Mouse (Mus musculus) heart, postnatal 0 days (tissue): ENCODE results near the gene Slfn9. TPM values are rescaled to one million over a fixed set of nuclear protein-coding genes. Genes with fewer than 3 reads are reported as not detected.
"Not testable (repeated sequence)": the region's sequence is repeated elsewhere in the genome, so short reads cannot be mapped to it uniquely, and the experiment has no call there.

Source experiments
- ATAC-seq: fragments of 200-750 bp; cut with Nextera tagmentation; 2 replicates; pipeline ENCODE4 v1.8.0; 2017; ENCODE audit warnings: low read depth, moderate number of reproducible peaks, moderate library complexity; ENCODE audit not compliant: insufficient read depth
- DNase-seq: peaks from one replicate; pipeline ENCODE4 v3.0.0-alpha.2; 2016; ENCODE audit warnings: low spot score
- H3K27ac ChIP-seq: fragments of 300-500 bp; sonication (generic); 2 replicates; pipeline ENCODE4 v1.5.1; 2014; ENCODE audit warnings: low read depth, mild to moderate bottlenecking
- H3K27me3 ChIP-seq: fragments of 300-500 bp; sonication (generic); 2 replicates; pipeline ENCODE4 v1.6.1; 2014; ENCODE audit warnings: low read length, mixed read lengths; ENCODE audit not compliant: control insufficient read depth, insufficient read depth
- H3K36me3 ChIP-seq: fragments of 300-500 bp; sonication (generic); replicated peaks from 2 replicates; pipeline ENCODE4 v1.6.1; 2014; ENCODE audit warnings: low read length, mixed read lengths; ENCODE audit not compliant: control insufficient read depth, insufficient read depth
- H3K4me1 ChIP-seq: fragments of 300-500 bp; sonication (generic); 2 replicates; pipeline ENCODE4 v1.6.1; 2014; ENCODE audit warnings: antibody characterized with exemption; ENCODE audit not compliant: control insufficient read depth, insufficient read depth
- H3K4me2 ChIP-seq: fragments of 300-500 bp; sonication (generic); 2 replicates; pipeline ENCODE4 v1.6.1; 2014; ENCODE audit warnings: low read depth, mild to moderate bottlenecking, low read length, moderate library complexity
- H3K4me3 ChIP-seq: fragments of 300-500 bp; sonication (generic); 2 replicates; pipeline ENCODE4 v1.5.1; 2014; ENCODE audit warnings: low read depth, low read length
- H3K9ac ChIP-seq: fragments of 300-500 bp; sonication (generic); replicated peaks from 2 replicates; pipeline ENCODE4 v1.6.1; 2014; ENCODE audit warnings: low read depth, low read length, mixed read lengths
- H3K9me3 ChIP-seq: fragments of 300-500 bp; sonication (generic); replicated peaks from 2 replicates; pipeline ENCODE4 v1.6.1; 2016; ENCODE audit warnings: low read length; ENCODE audit not compliant: control insufficient read depth
- CTCF ChIP-seq: IDR thresholded peaks from 2 replicates; pipeline ENCODE4 v1.5.1; 2016; ENCODE audit warnings: antibody characterized with exemption, control low read depth, low read depth
- EP300 ChIP-seq: IDR thresholded peaks from 2 replicates; pipeline ENCODE4 v1.6.1; 2016; ENCODE audit warnings: antibody characterized with exemption, low read depth
- WGBS: fragments of 180-500 bp; shearing (Covaris S2); extraction: QIAGEN DNeasy Blood & Tissue Kit; methylation state at CpG from one replicate; pipeline ENCODE4 v1.1.7; 2014; 5-methylcytosine and 5-hydroxymethylcytosine counted together
- polyA plus RNA-seq: library from polyadenylated mRNA; unstranded; fragments of >200 nt; fragmentation: Nextera tagmentation; extraction: Ambion mirVana; gene quantifications from 2 replicates; pipeline ENCODE4 v1.2.1, GENCODE M21; 2015
- total RNA-seq: library from RNA; depleted of rRNA; stranded (reverse); fragments of >200 nt; gene quantifications from 2 replicates; pipeline ENCODE4 v1.2.3, GENCODE M21; 2014; ENCODE audit warnings: low replicate concordance

Gene Slfn9
- total and polyA plus RNA-seq, 2 experiments from 2014 or later = 3.1 to 4.9 TPM

DNA sequence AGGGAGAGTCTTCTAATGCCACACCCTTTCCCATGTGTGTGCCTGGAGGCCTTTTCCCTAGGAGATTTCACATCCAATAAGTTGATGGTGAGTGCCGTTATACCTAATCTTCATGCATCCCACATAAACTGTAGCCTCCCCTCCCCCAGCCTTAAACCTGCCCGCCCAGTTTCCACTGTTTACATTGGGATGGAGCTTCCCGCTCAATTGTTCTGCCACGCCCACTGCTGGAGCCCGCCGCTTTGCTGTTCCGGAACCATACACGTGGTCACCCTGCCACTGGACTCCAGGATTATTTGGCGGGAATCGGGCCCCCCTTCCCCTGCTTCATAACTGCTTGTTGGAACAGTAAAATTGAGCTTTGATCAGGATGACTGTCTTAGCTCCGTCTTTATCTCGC is 2.3 kb downstream of the Slfn9 start:
- no peak overlapping the region for H3K9ac ChIP-seq
- H3K36me3 ChIP-seq = 0 out of 2 replicates have a peak, but pooled peaks cover 7% of the 10 kb centered on the region
- ATAC-seq = no peak
- no peaks in the 10 kb centered on the region for H3K27me3 ChIP-seq
- H3K4me3 ChIP-seq = peak overlapping the region; percentile 69; the same call in 1 of the 2 replicates
- no peak for DNase-seq
- no peaks in the 10 kb centered on the region for H3K9me3 ChIP-seq
- 34% methylated on average over 12 of the region's 12 CpGs for WGBS
- peaks cover 6% of the 10 kb centered on the region; the same call in 1 of the 2 replicates for H3K4me1 ChIP-seq
- peak overlapping the region; percentile 87 for H3K4me2 ChIP-seq
- no peak overlapping the region for H3K27ac ChIP-seq
- TF ChIP-seq EP300 (no peak), CTCF (no peak)

DNA sequence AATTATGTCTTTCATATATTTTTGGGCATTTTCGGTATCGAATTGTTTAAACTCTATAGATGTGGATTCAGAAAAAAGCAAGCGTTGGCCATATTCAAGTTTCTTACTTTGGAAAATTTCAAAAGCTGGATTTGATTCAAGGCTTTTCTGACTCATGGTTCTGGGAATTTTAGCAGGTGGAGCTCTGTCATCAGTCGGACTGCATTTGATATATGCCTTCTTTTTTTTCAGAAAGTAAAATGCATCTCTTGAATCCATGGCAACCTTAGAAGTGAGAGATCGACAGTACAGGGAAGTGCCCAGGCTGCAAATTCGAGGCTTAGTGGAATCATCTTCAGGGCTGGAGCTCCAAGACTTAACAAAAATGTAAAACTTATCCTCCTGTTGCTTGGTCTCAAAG is 4.0 kb downstream of the Slfn9 start:
- no peak for TF ChIP-seq CTCF
- no peak for TF ChIP-seq EP300
- no peak overlapping the region for H3K9ac ChIP-seq
- ATAC-seq = no peak
- H3K4me2 ChIP-seq = no peak overlapping the region
- 79% methylated on average over 6 of the region's 6 CpGs for WGBS
- peaks cover 6% of the 10 kb centered on the region; the same call in 1 of the 2 replicates for H3K4me1 ChIP-seq
- no peak for DNase-seq
- H3K4me3 ChIP-seq = no peak overlapping the region
- no peak overlapping the region for H3K27ac ChIP-seq
- H3K27me3 ChIP-seq = no peaks in the 10 kb centered on the region
- peaks cover 15% of the 10 kb centered on the region; the same call in 1 of the 2 replicates for H3K36me3 ChIP-seq
- H3K9me3 ChIP-seq = no peaks in the 10 kb centered on the region

DNA sequence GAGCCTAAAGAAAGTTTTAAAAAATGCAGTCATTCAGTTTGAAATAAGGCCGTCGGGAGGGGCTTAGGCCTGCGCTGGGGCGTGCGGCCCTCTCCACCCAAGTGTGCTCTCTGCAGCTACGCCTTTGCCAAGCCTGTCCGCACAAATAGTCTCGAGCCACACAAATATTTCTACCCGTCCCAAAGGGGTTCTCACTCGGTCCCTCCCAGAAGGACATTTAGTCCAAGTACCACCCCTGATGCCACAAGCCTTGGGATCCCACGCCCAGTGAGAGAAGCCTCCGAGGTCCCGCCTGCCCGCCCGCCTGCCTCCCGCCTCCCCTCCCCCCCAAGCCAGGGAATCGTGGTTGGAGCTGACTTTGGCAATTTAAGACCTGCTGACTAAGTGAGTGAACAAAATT is 8.4 kb downstream of the Slfn9 start:
- Histone ChIP-seq H3K4me2 (no peak overlapping the region), H3K27ac (no peak overlapping the region), H3K27me3 (no peaks in the 10 kb centered on the region), H3K36me3 (peaks cover 25% of the 10 kb centered on the region), H3K9ac (no peak overlapping the region), H3K4me3 (no peak overlapping the region), H3K4me1 (no peaks in the 10 kb centered on the region), H3K9me3 (no peaks in the 10 kb centered on the region)
- ATAC-seq = no peak
- TF ChIP-seq EP300 = no peak
- DNase-seq = no peak
- WGBS = 85% methylated on average over 17 of the region's 17 CpGs

DNA sequence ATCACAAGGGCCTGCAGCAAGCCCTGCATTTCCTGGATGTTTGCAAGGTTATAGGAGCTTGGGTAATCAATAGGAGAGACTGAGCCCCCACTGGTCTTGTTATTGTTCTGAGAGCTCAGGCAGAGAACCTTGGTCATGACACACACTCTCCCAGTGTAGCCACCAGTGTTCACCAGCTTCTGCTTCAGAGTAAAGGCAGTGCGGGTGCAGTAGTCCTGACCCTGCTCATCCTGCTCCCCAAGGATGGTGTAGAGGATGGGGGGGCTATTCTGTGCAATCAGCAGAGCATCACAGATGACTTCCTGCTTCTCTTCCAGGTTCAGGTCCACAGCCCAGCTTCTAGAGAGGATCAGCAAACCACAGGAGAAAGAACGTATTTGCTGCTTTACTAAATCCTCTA is 9.2 kb downstream of the Slfn9 start:
- H3K9ac ChIP-seq, H3K4me3 ChIP-seq, H3K4me1 ChIP-seq, H3K4me2 ChIP-seq, ATAC-seq, H3K27ac ChIP-seq, H3K27me3 ChIP-seq, DNase-seq, H3K9me3 ChIP-seq: not testable (repeated sequence)
- WGBS = 89% methylated on average over 2 of the region's 2 CpGs
- H3K36me3 ChIP-seq = peaks cover 25% of the 10 kb centered on the region

DNA sequence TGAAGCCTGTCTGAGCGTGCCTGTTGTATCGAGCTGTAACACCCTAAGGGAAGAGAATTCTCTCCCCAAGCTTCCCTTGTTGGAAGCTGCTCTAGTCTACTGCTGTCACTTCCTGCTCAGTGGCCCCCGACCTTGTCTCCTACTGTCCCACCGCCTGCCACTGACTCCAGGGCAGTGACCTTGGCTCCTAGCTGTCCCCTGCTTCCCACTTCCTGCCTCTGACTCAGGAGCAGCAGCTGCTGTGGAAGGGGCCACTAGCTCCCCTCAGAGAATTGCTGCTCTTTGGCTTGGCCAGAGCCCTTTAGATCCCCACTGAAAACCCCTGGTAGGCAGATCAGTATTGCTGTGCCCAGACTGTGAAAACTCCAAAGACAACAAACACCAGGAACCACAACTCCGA is 17.7 kb downstream of the Slfn9 start:
- ATAC-seq = no peak

DNA sequence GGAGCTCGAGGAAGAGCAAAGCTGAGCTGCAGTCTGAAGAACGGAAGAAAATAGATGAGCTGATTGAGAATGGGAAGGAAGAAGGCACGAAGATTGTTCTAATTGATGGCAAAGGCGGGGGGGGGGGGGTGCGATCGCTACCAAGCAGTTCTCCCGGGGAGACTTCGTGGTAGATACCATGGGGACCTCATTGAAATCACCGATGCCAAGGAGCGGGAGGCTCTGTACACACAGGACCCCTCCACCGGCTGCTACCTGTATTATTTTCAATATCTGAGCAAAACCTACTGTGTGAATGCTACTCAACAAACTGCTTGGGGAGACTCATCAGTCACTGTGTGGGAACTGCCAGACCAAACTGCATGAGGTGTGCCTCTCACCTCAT is 20.0 kb downstream of the Slfn9 start:
- no peak for DNase-seq
- Histone ChIP-seq H3K4me1 (0 out of 2 replicates have a peak, but pooled peaks cover 13% of the 10 kb centered on the region), H3K27ac (peak overlapping the region; percentile 32; the same call in 1 of the 2 replicates), H3K9me3 (no peaks in the 10 kb centered on the region), H3K36me3 (no peaks in the 10 kb centered on the region), H3K4me2 (peak overlapping the region; percentile 46), H3K9ac (0 out of 2 replicates have a peak overlapping the region, but pooled peaks have one; percentile 32), H3K27me3 (no peaks in the 10 kb centered on the region), H3K4me3 (peak overlapping the region; percentile 21; the same call in 1 of the 2 replicates)
- no peak for TF ChIP-seq CTCF
- no peak for TF ChIP-seq EP300
- ATAC-seq = no peak
- 78% methylated on average over 9 of the region's 11 CpGs for WGBS

More for the DNA sequence above, 17.7 kb downstream of the Slfn9 start:
- Histone ChIP-seq H3K9ac (no peak overlapping the region), H3K4me3 (no peak overlapping the region), H3K4me1 (0 out of 2 replicates have a peak, but pooled peaks cover 13% of the 10 kb centered on the region), H3K27me3 (no peaks in the 10 kb centered on the region), H3K4me2 (no peak overlapping the region), H3K36me3 (no peaks in the 10 kb centered on the region), H3K27ac (peak overlapping the region; percentile 30; the same call in 1 of the 2 replicates), H3K9me3 (no peaks in the 10 kb centered on the region)
- TF ChIP-seq CTCF (no peak), EP300 (no peak)
- peak; percentile 15 for DNase-seq
- 35% methylated on average over 5 of the region's 5 CpGs for WGBS
